Mouse (Mus musculus) cerebellum, adult 9-10 months (tissue): ENCODE results near the gene Olfr8.
"Not testable (repeated sequence)": the region's sequence is repeated elsewhere in the genome, so short reads cannot be mapped to it uniquely, and the experiment has no call there.

Source experiments
- DNase-seq: peaks from one replicate; pipeline ENCODE4 v3.0.0; 2022

Gene Olfr8

DNA sequence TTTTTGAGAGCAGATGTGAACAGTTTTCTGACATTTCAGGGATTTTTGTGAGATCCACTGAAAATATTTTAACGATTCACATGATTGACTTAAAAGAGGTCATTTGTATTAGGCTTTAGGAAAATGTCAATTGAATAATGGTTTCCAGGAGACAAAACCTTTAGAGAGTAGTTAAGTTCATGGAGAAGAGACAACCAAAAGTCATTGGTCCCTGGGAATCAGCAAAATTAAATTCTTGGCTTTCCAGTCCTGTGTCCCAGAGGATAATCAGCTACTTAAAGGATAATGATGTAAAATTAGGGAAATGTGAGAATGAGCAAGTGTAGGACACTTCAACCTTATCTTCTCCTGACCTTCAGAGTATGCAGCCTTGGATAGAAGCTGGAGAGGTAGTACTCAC is at the start of gene Olfr8:
TSS of gene Olfr8 (plus strand) at position 301 of the 400 bp plus-strand sequence.
- DNase-seq: not testable (repeated sequence)

DNA sequence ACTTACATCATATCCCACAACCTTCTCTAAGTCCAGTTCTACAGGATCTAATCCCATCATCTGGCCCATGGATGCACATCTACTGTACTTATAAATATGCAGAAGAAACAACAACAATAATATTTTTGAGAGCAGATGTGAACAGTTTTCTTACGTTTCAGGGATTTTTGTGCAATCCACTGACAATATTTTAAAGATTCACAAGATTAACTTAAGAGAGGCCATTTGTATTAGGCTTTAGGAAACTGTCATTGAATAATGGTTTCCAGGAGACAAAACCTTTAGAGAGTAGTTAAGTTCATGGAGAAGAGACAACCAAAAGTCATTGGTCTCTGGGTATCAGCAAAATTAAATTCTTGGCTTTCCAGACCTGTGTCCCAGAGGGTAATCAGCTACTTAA is 37.6 kb upstream of the Olfr8 start, which contains the start of gene Olfr1354:
TSS of gene Olfr1354 (plus strand) at position 301 of the 400 bp plus-strand sequence.
- not testable (repeated sequence) for DNase-seq

DNA sequence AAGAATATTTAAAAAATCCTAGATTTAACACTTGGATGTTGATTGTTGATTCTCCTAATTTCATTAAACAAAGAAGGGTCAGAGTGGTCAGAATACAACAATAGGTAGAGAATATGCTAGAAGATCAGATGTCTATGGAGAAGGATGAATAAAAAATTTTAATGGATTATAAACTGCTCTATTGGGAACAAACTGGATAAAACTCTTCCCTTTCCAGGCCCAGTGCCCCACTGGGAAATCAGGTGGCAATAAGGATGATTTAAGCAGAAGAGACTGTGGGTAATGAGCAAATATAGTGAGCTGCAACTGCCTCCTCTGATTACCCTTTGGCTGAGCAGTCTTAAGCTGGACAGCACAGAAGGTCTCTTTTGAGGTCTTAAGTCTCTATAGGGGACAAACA is 12.6 kb downstream of the Olfr8 start, which contains the start of gene Olfr1353:
TSS of gene Olfr1353 (plus strand) at position 301 of the 400 bp plus-strand sequence.
- DNase-seq: not testable (repeated sequence)

DNA sequence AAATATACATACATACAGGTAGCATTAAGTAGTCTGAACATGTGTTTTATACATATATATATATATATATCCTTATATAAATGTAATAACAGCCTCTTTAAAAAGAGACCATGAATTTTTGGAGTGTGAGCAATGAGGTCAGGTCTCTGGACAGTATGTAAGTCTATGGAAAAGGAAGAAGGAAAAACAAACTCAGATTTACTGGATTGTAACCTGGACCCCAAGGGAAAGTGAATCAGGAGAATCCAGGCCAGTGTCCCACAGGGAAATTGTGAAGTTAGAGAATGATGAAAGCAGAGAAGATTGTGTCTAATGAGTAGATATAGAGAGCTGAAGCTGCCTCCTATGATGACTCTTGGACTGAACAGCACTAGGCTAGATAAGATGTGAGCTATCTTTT is 30.3 kb downstream of the Olfr8 start, which contains the start of gene Olfr1352:
TSS of gene Olfr1352 (plus strand) at position 301 of the 400 bp plus-strand sequence.
- no peak for DNase-seq
